Mouse (Mus musculus) bone marrow, adult 2 months (tissue): ENCODE measurements around the gene Ptprn2. TPM values are rescaled to one million over a fixed set of nuclear protein-coding genes. Genes with fewer than 3 reads are reported as not detected.

Experiments
- H3K27ac ChIP-seq: fragments of 200-500 bp; 2 replicates; pipeline ENCODE4 v1.5.1; 2012; ENCODE audit warnings: low read depth, mild to moderate bottlenecking, control low read depth, inconsistent platforms, low read length; ENCODE audit not compliant: control insufficient read depth, poor library complexity, insufficient read depth
- H3K4me1 ChIP-seq: fragments of 200-500 bp; 2 replicates; pipeline ENCODE4 v1.6.1; 2011; ENCODE audit warnings: low read length; ENCODE audit not compliant: control insufficient read depth, insufficient read depth
- H3K4me3 ChIP-seq: fragments of 200-500 bp; replicated peaks from 2 replicates; pipeline ENCODE3; 2011; ENCODE audit warnings: mild to moderate bottlenecking, low read depth, low read length, control low read depth; ENCODE audit not compliant: control insufficient read depth
- CTCF ChIP-seq: fragments of 200-500 bp; IDR thresholded peaks from 2 replicates; pipeline ENCODE4 v1.5.1; 2011; ENCODE audit warnings: low read length, control low read depth; ENCODE audit not compliant: control insufficient read depth, insufficient read depth
- POLR2A ChIP-seq: fragments of 200-500 bp; IDR thresholded peaks from 2 replicates; pipeline ENCODE4 v1.6.1; 2011; ENCODE audit warnings: low read depth, mild to moderate bottlenecking, control low read depth, low read length, borderline replicate concordance; ENCODE audit not compliant: control insufficient read depth
- WGBS: fragments of 180-500 bp; shearing (Covaris S2); methylation state at CpG from one replicate; pipeline ENCODE4 v1.1.7; 2018; 5-methylcytosine and 5-hydroxymethylcytosine counted together
- polyA plus RNA-seq: library from polyadenylated mRNA; stranded (reverse); fragments of >200 nt; gene quantifications from 2 replicates; pipeline ENCODE4 v1.2.4, GENCODE M21; 2011; ENCODE audit warnings: low replicate concordance; ENCODE audit not compliant: missing spikeins, insufficient read depth, insufficient read length

Gene Ptprn2
- polyA plus RNA-seq, 1 experiment, result 0.35 TPM

DNA sequence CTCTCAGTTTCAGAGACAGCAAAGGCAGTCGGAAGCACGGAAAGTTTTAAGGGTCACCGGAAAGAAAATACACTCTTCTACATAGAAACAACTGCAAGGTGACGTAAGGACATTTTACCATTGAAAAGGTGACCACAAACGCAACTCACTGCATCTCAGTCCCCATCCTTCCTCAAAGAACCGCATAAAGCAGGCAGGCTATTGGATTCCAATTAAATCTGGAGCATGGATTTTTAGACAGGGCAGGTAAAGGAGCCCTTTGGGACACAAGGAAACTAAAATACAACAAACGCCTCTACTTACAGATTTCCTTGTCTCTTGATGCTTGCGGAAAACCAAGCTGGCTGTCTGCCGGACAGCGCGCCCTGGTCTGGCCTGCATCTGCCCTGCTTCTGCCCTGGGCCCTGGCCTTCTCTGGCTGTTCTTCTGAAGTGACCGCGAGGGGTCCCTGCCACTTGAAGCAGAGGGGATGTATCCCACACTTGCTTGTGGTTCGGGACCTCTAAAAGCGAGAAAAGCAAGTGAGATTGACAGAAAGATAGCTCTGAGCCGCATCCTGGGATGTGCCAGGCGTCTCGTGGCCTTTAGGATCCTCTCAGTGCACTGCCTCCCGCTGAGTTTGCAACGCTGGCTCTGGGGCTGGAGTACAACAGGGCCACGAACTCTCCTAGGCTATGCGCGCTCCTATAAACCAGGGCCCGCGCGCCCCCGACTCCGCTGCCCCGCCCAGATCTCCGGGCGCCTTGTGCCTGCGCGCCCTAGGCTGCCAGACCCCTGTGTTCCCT is 665.3 kb downstream of the Ptprn2 start:
- no peak overlapping the region for H3K4me3 ChIP-seq
- TF ChIP-seq CTCF, result no peak
- TF ChIP-seq POLR2A, result no peak
- no peaks in the 10 kb centered on the region for H3K4me1 ChIP-seq
- 15% methylated on average over 33 of the region's 33 CpGs for WGBS
- H3K27ac ChIP-seq, result no peak overlapping the region

DNA sequence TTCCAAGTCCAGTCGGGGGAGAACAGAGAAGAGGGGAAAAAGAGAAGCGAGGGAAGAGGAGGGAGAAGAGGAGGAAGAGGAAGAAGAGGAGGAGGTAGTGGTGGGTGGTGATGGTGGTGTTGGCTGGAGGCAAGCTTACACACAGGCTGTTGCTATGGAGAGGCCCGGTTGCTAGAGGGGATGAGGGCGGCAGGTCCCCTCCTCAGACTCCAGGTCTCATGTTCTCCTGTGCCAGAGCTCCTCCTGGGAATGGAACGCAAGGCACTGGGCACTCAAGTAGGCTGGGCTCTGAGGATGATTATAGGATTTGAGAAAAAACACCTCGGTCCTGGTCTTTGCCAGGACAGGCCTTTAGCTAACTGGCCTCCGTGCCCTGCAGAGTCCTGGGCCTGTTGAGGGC is 666.1 kb downstream of the Ptprn2 start:
- 7% methylated on average over 7 of the region's 7 CpGs for WGBS
- Histone ChIP-seq H3K27ac (no peak overlapping the region), H3K4me3 (no peak overlapping the region), H3K4me1 (no peaks in the 10 kb centered on the region)
- no peak for TF ChIP-seq POLR2A
- TF ChIP-seq CTCF, result no peak

DNA sequence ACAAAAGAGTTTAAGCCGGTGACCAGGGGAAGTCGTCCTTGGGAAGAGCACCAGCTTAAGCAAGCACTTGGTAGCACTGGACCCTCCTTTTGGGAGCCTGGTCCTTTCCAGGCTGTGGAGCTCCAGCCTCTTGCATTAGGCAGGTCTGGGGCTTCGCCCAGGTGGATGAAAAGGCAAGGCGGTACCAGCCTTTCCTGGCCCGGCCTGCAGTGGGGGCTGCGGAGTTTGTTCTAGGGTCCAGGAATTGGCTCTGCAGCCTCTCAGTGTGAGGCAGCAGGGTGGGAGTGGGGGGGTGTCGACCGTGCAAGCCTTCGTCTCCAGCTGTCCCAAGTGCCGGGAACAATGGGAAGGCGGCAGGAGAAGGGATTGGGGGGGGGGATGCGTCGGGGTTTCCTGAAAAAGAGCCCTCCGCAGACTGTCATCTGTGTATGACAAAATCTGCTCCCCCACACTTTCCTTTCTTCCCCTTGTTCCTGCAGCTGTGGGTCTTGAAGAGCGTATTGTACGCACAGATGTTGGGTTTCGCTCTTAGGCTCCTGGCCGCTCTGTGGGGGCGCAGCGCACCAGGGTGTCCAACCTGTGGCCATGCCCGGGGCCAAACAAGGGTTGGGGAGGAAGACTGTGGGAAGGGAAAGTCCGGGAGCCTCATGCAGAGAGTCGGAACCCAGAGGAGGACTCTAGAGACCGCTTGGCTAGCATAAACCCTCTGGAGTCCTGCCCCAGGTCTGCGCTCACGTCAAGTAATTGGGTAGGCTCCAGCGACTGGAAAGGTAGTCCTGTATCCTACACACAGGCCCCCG is 667.0 kb downstream of the Ptprn2 start:
- WGBS, result 9% methylated on average over 28 of the region's 28 CpGs
- TF ChIP-seq POLR2A (no peak), CTCF (no peak)
- Histone ChIP-seq H3K4me1 (no peaks in the 10 kb centered on the region), H3K4me3 (no peak overlapping the region), H3K27ac (no peak overlapping the region)

DNA sequence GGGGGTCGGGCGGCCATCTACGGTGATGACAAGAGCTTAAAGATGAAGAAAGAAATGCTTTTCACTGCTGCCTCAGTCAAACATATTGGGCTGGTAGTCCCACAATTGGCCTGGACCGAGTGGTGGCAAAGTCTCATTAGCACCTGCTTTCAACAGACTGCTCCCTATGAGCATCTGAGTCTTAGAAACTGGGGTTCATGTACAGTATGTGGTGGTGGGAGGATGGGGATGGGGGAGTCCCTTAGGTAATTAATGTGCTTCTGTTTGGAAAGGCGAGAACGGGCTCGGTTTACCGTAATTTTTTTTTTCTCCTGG is 667.6 kb downstream of the Ptprn2 start:
- Histone ChIP-seq H3K4me3 (no peak overlapping the region), H3K27ac (no peak overlapping the region), H3K4me1 (no peaks in the 10 kb centered on the region)
- no peak for TF ChIP-seq POLR2A
- no peak for TF ChIP-seq CTCF
- 5% methylated on average over 8 of the region's 8 CpGs for WGBS

DNA sequence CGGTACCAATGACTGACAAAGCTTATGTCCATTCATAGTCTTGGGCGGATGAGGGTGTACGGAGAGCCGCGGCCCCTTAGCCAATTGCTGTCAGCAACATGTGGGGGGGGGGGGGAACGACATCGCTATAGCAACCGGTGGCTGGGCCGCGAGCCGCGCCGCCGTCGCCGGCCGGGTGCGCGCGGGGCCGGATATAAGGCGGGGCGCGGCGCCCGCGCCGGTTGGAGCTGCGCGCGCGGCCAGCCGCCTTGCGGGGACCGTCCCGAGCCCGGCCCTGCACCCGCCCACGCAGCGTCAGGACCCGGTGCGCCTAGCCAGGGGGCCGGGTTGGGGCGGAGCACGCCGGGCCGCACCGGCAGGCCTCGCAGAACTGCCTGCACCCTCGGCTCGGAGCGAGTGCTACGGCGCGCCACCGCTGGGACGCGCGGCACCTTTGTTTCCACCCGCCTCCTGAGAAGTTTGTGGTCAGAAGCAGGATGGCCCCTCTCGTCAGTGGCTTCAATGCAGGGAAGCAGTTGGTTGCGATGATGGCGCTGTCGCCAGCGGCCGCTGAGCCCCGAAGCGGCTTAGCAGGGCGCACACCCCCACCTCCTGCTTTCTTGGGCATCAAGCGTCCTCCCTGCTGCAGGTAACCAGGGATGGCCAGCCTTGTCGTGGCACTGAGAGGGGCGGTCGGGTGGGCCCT is 668.3 kb downstream of the Ptprn2 start:
- TF ChIP-seq CTCF, result no peak
- no peak overlapping the region for H3K27ac ChIP-seq
- H3K4me1 ChIP-seq, result no peaks in the 10 kb centered on the region
- WGBS, result 1% methylated on average over 73 of the region's 73 CpGs
- no peak overlapping the region for H3K4me3 ChIP-seq

DNA sequence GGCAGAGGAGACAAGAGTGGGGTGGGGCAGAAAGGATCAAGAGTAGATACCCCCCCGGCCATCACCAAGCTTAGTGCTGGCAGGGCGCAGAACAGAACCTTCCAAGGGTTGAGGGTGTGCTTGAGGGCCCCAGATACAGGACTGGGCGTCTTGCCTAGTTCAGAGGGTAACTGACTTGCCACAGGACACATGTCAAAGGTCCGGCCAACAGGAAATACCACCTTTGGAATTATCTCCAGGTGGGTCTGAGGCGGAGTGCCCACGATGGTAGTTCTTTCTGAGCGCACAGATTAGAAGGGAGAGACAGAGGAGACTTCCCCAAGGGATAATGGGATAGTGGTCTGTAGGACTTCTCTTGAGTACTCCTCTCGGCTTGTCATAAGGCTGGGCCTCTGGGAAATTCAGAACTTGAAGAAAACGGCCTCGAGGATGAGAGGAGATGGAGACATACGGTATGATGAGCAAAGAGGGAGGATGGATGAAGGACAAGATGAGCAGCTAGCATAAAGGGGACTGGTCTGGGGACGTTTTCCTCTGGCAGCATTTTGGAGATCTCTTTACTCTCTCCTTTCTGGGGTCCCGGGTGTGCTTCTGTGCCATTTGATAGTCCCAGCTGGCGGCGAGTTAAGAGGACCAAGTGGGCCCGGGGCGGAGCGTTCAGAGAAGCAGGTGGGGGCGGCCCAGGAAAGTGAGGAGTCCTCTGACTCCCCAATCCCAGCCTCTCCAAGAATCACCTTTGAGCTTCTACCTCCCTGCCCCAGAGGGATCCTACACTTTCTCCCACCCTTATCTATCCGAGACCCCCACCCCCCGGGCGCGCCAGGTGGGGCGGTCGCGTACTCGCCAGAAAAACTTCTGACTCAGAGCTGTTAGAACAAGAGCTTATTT is 669.1 kb downstream of the Ptprn2 start:
- Histone ChIP-seq H3K4me1 (no peaks in the 10 kb centered on the region), H3K4me3 (no peak overlapping the region), H3K27ac (no peak overlapping the region)
- TF ChIP-seq POLR2A (no peak), CTCF (no peak)
- WGBS, result 8% methylated on average over 27 of the region's 27 CpGs

DNA sequence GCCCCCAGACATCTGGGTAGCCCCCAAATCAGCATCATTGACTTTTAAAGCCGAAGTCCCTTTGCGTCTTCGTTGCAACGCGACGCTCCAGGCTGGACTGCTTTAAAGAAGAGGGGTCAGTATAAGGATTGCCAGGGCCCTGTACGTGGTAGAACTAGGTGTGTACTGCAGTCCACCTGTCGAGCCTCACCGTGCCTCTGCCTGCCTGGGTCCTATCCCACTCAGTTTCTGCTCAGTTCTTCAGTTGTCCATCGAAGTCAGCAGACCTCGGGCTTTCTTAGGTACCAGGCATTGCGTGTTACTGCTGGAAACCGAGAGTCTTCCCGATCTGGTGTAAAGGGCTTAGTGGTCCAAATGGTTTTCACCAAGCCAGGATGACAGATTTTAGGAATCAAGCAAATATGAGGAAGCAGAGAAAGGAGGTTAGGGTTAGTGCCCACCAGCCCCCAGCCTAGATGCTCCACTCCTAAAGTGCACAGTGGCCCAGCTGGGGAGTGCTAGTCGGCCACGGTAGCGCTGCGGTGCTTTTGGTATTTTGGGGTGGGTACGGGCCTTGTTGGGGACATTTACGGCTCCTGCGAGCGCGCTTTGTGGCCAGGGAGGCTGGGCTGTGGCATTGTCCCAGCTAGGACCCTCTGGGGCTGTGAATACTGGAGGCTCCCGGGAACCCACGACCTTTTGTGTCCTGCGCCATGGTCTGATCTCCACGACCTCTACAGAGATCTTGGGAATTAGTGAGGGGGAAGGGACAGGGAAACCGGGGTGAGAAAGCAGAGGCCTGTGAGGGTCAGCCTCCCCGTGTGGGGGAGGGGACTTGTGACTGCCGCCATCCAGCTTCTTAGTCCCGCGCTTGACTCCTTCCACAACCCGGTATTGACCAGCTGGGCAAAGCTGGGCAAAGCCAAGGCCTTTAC is 670.0 kb downstream of the Ptprn2 start:
- Histone ChIP-seq H3K27ac (no peak overlapping the region), H3K4me3 (no peak overlapping the region), H3K4me1 (no peaks in the 10 kb centered on the region)
- no peak for TF ChIP-seq CTCF
- TF ChIP-seq POLR2A, result no peak
- WGBS, result 10% methylated on average over 33 of the region's 33 CpGs
